Mouse (Mus musculus): ENCODE results near the gene Olfr1386. TPM values are rescaled to one million over a fixed set of nuclear protein-coding genes. Genes with fewer than 3 reads are reported as not detected.
"Not testable (repeated sequence)": the region's sequence is repeated elsewhere in the genome, so short reads cannot be mapped to it uniquely, and the experiment has no call there.

Gene Olfr1386
- polyA plus RNA-seq (2015; fragmentation: Nextera tagmentation; extraction: Ambion mirVana) = not detected in 2 replicates

DNA sequence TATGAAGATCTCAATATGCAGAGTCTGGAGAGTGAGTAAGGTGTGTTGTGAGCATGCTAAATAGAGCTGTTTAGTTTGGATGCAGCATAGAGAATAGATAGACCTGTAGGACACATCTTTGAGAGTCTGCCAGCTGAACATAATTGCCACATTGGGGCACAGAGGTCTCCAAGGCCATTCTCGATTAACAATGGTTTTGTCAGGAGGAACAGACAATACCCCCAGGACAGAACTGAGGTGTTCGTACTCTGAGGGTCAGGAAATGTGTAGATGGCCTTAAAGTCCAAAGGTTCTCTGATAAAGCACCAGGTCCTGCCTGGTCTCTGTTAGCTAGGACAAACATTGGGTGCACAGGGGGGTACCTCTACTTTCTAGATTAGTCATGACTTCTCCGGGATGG, at the start of gene Olfr1386:
Gene Olfr1386, plus strand, starts transcription at position 301 of the 400 bp plus-strand sequence.
- H3K4me2 ChIP-seq (replicated peaks); H3K9me3 ChIP-seq; H3K27me3 ChIP-seq; H3K9ac ChIP-seq; H3K27ac ChIP-seq; H3K36me3 ChIP-seq; H3K4me1 ChIP-seq; H3K4me3 ChIP-seq; ATAC-seq (ENCODE audit: low FRiP score, low read depth): not testable (repeated sequence)
- WGBS = 89% methylated on average over 3 of the region's 3 CpGs

DNA sequence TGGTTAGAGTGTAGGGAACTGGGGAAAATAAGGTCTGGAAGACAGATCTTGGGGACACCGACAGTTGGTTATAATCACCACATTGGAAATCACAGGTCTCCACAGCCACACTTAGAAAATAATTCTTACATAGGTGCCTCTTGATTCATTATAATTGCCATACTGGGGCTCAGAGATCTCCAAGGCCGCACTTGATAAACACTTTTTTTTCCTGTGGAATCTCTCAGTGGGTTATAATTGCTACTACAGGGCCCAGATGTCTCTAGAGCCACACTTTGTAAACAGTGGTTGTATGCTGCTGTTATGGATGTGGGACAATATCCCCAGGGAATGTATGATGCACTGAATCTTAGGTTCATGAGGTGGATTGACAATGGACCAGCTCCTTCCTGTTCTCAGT, 42.1 kb upstream of the Olfr1386 start, which contains the start of gene Olfr1389:
Gene Olfr1389, plus strand, starts transcription at position 301 of the 400 bp plus-strand sequence.
- no peak for ATAC-seq (ENCODE audit: low FRiP score, low read depth)
- Histone ChIP-seq H3K9ac (no peak within 1 kb of the TSS), H3K4me3 (no peak within 1 kb of the TSS), H3K27me3 (no peaks in the 10 kb centered on the region), H3K27ac (no peak within 1 kb of the TSS), H3K36me3 (no peaks in the 10 kb centered on the region), H3K4me2 (replicated peaks) (no peak within 1 kb of the TSS), H3K9me3 (no peaks in the 10 kb centered on the region), H3K4me1 (no peaks in the 10 kb centered on the region)
- WGBS = 89% methylated on average over 2 of the region's 2 CpGs

DNA sequence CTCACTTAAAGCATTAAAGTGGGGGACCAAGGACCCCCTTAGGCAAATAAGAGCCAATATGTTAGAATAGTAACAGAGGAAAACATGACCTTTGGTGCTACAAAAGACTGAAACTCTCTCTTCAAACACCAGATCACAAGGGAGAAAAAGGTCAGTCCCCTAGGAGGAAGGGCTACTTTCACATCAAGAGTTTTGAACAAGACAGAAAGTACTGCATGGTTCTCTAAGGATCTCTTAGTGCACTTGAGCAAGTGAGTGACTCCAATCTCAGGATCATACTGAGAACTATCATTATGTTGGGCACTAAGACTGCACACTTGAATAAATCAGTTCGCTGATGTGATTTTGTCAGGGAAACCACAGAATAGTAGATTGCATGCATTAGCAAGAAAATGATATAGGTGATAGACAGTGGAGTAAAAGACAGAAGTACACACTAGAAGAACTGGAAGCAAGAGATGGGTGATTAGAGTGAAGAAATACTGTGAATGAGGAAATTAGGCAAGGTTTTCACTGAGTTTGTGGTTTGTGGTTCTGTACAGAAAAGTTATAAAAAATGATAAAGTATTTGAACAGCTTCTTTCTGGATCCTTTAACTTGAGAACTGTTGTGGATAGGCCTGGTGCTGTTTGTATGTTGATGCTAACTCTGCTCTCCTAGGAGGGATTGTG, 39.5 kb upstream of the Olfr1386 start:
- Histone ChIP-seq H3K4me3 (no peak overlapping the region), H3K27ac (no peak overlapping the region), H3K27me3 (no peaks in the 10 kb centered on the region), H3K4me1 (no peaks in the 10 kb centered on the region), H3K9me3 (no peaks in the 10 kb centered on the region), H3K9ac (no peak overlapping the region), H3K36me3 (no peaks in the 10 kb centered on the region), H3K4me2 (replicated peaks) (no peak overlapping the region)
- no peak for ATAC-seq (ENCODE audit: low FRiP score, low read depth)
- 87% methylated on average over 1 of the region's 1 CpGs for WGBS

DNA sequence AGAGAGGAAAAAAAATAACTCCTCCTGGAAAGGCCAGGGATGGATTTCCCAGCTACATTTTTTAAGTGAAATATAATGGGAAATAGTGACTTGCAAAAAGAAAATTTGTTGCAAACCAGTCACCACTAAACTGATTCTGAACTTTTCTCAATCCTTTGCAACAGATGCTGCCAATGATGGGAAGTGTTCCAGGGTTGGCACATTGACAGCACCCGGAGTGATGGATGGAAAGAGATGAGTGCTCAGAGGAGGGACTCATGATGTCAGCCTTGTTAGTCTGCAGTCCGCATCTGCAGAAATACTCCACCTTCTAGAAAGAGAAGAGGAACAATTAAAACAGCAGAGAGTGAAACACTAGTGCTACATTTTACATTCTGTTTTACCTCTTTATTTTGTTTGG, 35.2 kb upstream of the Olfr1386 start:
- no peaks in the 10 kb centered on the region for H3K4me1 ChIP-seq
- 87% methylated on average over 2 of the region's 2 CpGs for WGBS
- no peaks in the 10 kb centered on the region for H3K36me3 ChIP-seq
- H3K4me2 ChIP-seq (replicated peaks) = no peak overlapping the region
- no peak for ATAC-seq (ENCODE audit: low FRiP score, low read depth)
- no peak overlapping the region for H3K9ac ChIP-seq
- H3K27me3 ChIP-seq = no peaks in the 10 kb centered on the region
- H3K27ac ChIP-seq = no peak overlapping the region
- no peaks in the 10 kb centered on the region for H3K9me3 ChIP-seq
- no peak overlapping the region for H3K4me3 ChIP-seq

DNA sequence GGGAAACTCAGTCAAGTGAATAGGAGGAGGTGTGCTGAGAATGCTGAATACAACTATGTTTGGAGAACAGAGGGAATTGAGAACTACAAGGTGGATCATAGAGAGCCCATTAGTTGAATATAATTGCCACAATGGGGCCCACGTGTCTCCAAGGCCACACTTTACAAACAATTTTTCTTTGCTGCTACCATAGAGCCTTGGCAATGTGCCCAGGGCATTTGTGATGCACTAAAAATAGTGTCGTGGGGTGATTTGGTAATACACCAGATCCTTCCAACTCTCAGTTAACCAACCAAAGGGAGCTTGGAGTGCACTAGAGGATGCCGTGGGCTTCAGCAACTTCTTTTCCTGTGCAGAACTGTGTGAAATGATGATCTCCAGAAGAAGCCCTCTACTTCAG, 28.4 kb upstream of the Olfr1386 start, which contains the start of gene Olfr1388:
Gene Olfr1388, plus strand, starts transcription at position 214 of the 400 bp plus-strand sequence.
- no peak within 1 kb of the TSS for H3K9ac ChIP-seq
- H3K4me2 ChIP-seq (replicated peaks) = no peak within 1 kb of the TSS
- no peak within 1 kb of the TSS for H3K27ac ChIP-seq
- no peak within 1 kb of the TSS for H3K4me3 ChIP-seq
- H3K4me1 ChIP-seq = no peaks in the 10 kb centered on the region
- H3K27me3 ChIP-seq = no peaks in the 10 kb centered on the region
- ATAC-seq (ENCODE audit: low FRiP score, low read depth) = no peak
- H3K9me3 ChIP-seq = no peaks in the 10 kb centered on the region
- H3K36me3 ChIP-seq = no peaks in the 10 kb centered on the region
- WGBS = 69% methylated on average over 3 of the region's 3 CpGs

DNA sequence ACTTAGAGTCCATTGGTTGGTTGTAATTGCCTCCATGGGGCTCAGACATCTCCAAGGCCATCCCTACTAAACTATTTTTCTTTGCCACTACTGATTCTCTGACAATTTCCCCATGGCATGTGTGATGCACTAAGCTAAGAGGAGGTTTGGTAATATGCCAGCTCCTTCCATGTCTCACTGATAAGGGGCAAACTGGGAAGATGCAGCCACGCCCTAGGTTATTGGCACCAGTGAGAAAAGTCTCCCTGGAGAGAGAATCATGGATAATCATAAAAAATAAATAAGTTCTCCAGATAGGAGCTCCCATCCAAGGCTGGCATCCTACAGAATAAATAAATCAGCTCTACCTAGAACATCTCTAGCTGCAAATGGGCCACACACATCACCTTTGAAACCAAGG, 9.8 kb upstream of the Olfr1386 start, which contains the start of gene Olfr1387:
Gene Olfr1387, plus strand, starts transcription at position 301 of the 400 bp plus-strand sequence.
- Histone ChIP-seq H3K9ac (no peak within 1 kb of the TSS), H3K4me1 (no peaks in the 10 kb centered on the region), H3K9me3 (no peaks in the 10 kb centered on the region), H3K4me3 (no peak within 1 kb of the TSS), H3K27ac (no peak within 1 kb of the TSS), H3K36me3 (no peaks in the 10 kb centered on the region), H3K27me3 (no peaks in the 10 kb centered on the region), H3K4me2 (replicated peaks) (no peak within 1 kb of the TSS)
- no peak for ATAC-seq (ENCODE audit: low FRiP score, low read depth)
- WGBS = 69% methylated on average over 1 of the region's 1 CpGs

DNA sequence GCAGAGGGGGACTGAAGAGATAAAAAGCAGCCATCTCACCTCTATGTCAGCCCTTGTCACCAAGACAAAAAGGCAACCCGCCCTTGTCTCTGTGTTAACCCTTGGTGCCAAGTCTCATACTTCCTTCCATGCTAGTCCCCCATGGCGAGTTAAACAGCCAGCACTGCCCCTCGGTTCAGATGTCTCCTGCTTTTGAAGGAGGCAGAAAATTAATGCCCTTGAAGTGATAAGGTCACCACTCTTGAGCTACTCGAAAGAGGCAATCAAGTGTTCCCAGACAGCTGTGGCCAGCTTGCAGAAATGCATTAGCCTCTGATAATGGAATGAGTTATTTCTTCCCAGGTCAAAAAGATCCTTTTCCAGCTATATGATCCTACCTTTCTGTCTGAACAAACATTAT, 21.1 kb downstream of the Olfr1386 start:
- H3K27ac ChIP-seq = no peak overlapping the region
- no peak for ATAC-seq (ENCODE audit: low FRiP score, low read depth)
- no peak overlapping the region for H3K9ac ChIP-seq
- no peaks in the 10 kb centered on the region for H3K27me3 ChIP-seq
- 40% methylated on average over 4 of the region's 4 CpGs for WGBS
- H3K4me3 ChIP-seq = no peak overlapping the region
- H3K4me2 ChIP-seq (replicated peaks) = no peak overlapping the region
- H3K9me3 ChIP-seq = no peaks in the 10 kb centered on the region
- no peaks in the 10 kb centered on the region for H3K4me1 ChIP-seq
- H3K36me3 ChIP-seq = no peaks in the 10 kb centered on the region

DNA sequence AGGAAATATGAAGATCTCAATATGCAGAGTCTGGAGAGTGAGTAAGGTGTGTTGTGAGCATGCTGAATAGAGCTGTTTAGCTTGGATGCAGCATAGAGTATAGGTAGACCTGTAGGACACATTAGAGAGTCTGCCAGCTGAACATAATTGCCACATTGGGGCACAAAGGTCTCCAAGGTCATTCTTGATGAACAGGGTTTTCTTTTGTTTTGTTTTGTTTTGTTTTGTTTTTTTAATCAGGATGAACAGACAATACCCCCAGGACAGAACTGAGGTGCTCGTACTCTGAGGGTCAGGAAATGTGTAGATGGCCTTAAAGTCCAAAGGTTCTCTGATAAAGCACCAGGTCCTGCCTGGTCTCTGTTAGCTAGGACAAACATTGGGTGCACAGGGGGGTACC, 23.9 kb downstream of the Olfr1386 start, which contains the start of gene Olfr1385:
Gene Olfr1385, plus strand, starts transcription at position 301 of the 400 bp plus-strand sequence.
- not testable (repeated sequence) for H3K27ac ChIP-seq

DNA sequence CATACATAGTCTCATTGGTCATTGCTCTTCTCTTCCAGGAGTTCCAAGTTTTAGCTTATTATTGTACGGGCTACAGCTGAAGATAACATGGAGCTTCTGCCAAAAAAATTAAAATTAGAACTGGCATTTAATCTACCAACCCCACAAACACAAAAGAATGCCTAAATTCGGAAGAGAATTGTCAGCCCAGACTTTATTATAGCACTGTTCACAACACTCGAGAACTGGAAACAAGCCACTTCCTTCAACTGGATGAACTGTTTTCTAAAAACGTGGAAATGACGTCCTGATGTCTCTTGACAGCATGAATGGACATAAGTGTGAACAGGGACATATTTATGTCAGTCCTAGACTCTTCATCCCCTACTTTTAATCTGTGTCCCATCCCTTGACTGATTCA, 53.2 kb downstream of the Olfr1386 start:
- no peak overlapping the region for H3K4me2 ChIP-seq (replicated peaks)
- ATAC-seq (ENCODE audit: low FRiP score, low read depth) = no peak
- H3K9ac ChIP-seq = no peak overlapping the region
- no peaks in the 10 kb centered on the region for H3K4me1 ChIP-seq
- H3K9me3 ChIP-seq = no peaks in the 10 kb centered on the region
- no peaks in the 10 kb centered on the region for H3K36me3 ChIP-seq
- H3K27me3 ChIP-seq = no peaks in the 10 kb centered on the region
- WGBS = 80% methylated on average over 5 of the region's 5 CpGs
- no peak overlapping the region for H3K27ac ChIP-seq
- no peak overlapping the region for H3K4me3 ChIP-seq

More for the DNA sequence above, 23.9 kb downstream of the Olfr1386 start, which contains the start of gene Olfr1385:
- not testable (repeated sequence) for H3K4me1 ChIP-seq; H3K27me3 ChIP-seq; H3K9ac ChIP-seq; H3K4me3 ChIP-seq; H3K9me3 ChIP-seq; H3K36me3 ChIP-seq; H3K4me2 ChIP-seq (replicated peaks); ATAC-seq (ENCODE audit: low FRiP score, low read depth)
- WGBS = 80% methylated on average over 1 of the region's 1 CpGs

DNA sequence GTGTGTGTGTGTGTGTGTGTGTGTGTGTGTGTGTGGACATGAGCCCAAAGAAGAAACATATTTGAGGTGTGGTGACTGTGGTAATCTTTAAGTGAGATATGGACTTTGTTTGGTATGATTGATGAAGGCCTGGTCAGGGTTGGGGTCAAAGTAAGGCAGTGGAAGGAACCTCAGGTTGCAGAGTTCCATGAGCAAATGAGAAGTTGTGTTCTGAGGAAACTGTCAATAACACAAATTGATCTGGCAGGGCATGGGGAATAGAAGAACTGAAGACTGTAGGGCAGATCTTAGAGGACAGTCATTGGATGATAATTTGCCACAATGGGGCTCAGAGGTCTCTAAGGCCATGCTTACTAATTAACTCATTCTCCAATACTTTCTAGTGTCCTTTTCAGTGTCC, 54.5 kb downstream of the Olfr1386 start, which contains the start of gene Olfr1383:
Gene Olfr1383, plus strand, starts transcription at position 301 of the 400 bp plus-strand sequence.
- no peaks in the 10 kb centered on the region for H3K9me3 ChIP-seq
- no peak within 1 kb of the TSS for H3K9ac ChIP-seq
- H3K4me2 ChIP-seq (replicated peaks) = no peak within 1 kb of the TSS
- no peaks in the 10 kb centered on the region for H3K27me3 ChIP-seq
- no peaks in the 10 kb centered on the region for H3K36me3 ChIP-seq
- H3K27ac ChIP-seq = no peak within 1 kb of the TSS
- no peak for ATAC-seq (ENCODE audit: low FRiP score, low read depth)
- H3K4me1 ChIP-seq = no peaks in the 10 kb centered on the region
- H3K4me3 ChIP-seq = no peak within 1 kb of the TSS

All from limb, embryonic 13.5 days (tissue).